ENCODE assay signal across 7 mouse cellular contexts in the genomic region with DNA sequence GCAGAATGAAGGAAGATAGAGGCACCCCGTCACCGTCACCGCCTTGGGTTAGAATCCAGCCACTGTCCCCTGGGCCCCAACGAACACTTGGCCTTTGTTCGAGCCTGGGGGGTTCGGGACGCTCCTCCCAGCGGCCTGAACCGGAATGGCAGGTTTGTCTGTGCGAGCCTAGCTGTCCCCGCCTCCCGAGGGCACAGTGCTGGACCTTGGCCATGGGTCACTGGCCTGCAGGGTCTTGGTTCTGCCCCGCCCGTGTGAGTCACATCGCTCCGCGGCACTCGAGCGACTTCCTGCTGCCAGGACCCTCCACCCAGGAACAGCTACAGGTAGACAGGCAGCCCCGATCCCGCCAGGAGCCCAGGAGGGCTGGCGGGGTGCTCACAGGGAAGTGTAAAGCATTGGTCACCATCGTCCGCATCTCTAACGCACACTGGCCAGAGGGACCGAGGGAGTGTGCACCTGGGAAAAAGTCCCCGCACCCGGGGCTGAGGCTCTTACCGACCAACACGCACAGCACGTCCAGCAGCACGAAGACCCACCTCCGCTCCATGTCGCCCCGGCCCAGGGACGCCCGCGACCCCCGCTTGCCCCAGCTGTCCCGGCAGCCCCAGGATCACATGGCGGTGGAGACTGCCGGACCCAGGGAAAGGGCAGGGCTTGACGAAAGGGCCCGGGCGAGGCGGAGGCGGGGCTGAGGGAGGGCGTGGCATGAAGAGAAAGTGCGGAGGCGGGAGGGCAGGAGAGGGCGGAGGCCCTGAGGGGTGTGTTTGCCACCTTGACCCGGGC. TPM values are rescaled to one million over a fixed set of nuclear protein-coding genes. Genes with fewer than 3 reads are reported as not detected.
DNase-seq lines count a peak whose midpoint lies in the region; ATAC-seq lines count a peak whose summit lies in the region.

Gene Plpp2, minus strand, starts transcription at position 671 of the 786 bp plus-strand sequence.

- no peaks in the 10 kb centered on the region for H3K9me3 ChIP-seq in intestine, embryonic 16.5 days (ENCODE audit: control insufficient read depth, low read length)
- no peaks in the 10 kb centered on the region for H3K9me3 ChIP-seq in limb, embryonic 12.5 days
- no peaks in the 10 kb centered on the region for H3K9me3 ChIP-seq in midbrain, embryonic 12.5 days

- WGBS in intestine, embryonic 16.5 days: under 1% methylated on average over 52 of the region's 52 CpGs
- 1% methylated on average over 52 of the region's 52 CpGs for WGBS in limb, embryonic 12.5 days
- WGBS in midbrain, embryonic 12.5 days: under 1% methylated on average over 52 of the region's 52 CpGs

- peak within 1 kb of the TSS; percentile 74 for H3K4me3 ChIP-seq in intestine, embryonic 16.5 days (ENCODE audit: low read length)
- H3K4me3 ChIP-seq in limb, embryonic 12.5 days (replicated peaks): peak within 1 kb of the TSS; percentile 66
- H3K4me3 ChIP-seq in midbrain, embryonic 12.5 days: peak within 1 kb of the TSS; percentile 55

- ATAC-seq in granulocyte monocyte progenitor cell, adult 5-6 weeks (replicated peaks; ENCODE audit: poor library complexity, severe bottlenecking): peak; percentile 85
- ATAC-seq in intestine, embryonic 16.5 days: peak; percentile 90
- peak; percentile 63 for ATAC-seq in limb, embryonic 12.5 days (ENCODE audit: insufficient number of reproducible peaks, insufficient read depth, low FRiP score, low TSS enrichment, low read depth)
- ATAC-seq in midbrain, embryonic 12.5 days (ENCODE audit: low FRiP score, low read depth): peak; percentile 79

- peak within 1 kb of the TSS; percentile 90 for H3K27ac ChIP-seq in intestine, embryonic 16.5 days (ENCODE audit: low read length)
- H3K27ac ChIP-seq in limb, embryonic 12.5 days: no peak within 1 kb of the TSS
- no peak within 1 kb of the TSS for H3K27ac ChIP-seq in midbrain, embryonic 12.5 days (replicated peaks)

- H3K4me1 ChIP-seq in intestine, embryonic 16.5 days (ENCODE audit: control insufficient read depth, insufficient read depth, low read length): peaks cover 22% of the 10 kb centered on the region
- H3K4me1 ChIP-seq in limb, embryonic 12.5 days (replicated peaks): peaks cover 5% of the 10 kb centered on the region; the same call in 1 of the 2 replicates
- H3K4me1 ChIP-seq in midbrain, embryonic 12.5 days: peaks cover 7% of the 10 kb centered on the region; the same call in 1 of the 2 replicates

- DNase-seq in adrenal gland, postnatal 10 days: peak; percentile 88
- peak; percentile 87 for DNase-seq in embryo, embryonic 11 days
- peak; percentile 52 for DNase-seq in spleen, adult 12 weeks (ENCODE audit: low spot score)

- H3K9ac ChIP-seq in intestine, embryonic 16.5 days (ENCODE audit: low read depth, low read length): peak within 1 kb of the TSS; percentile 86
- peak within 1 kb of the TSS; percentile 70 for H3K9ac ChIP-seq in limb, embryonic 12.5 days (replicated peaks)
- H3K9ac ChIP-seq in midbrain, embryonic 12.5 days (replicated peaks): peak within 1 kb of the TSS; percentile 60

- H3K27me3 ChIP-seq in intestine, embryonic 16.5 days (replicated peaks; ENCODE audit: control insufficient read depth, insufficient read depth, low read length): no peaks in the 10 kb centered on the region
- H3K27me3 ChIP-seq in limb, embryonic 12.5 days: peaks cover 9% of the 10 kb centered on the region; the same call in 1 of the 2 replicates
- peaks cover 27% of the 10 kb centered on the region; the same call in 1 of the 2 replicates for H3K27me3 ChIP-seq in midbrain, embryonic 12.5 days

- H3K36me3 ChIP-seq in intestine, embryonic 16.5 days (ENCODE audit: control insufficient read depth, insufficient read depth, low read length): peaks cover 7% of the 10 kb centered on the region
- H3K36me3 ChIP-seq in limb, embryonic 12.5 days: peaks cover 20% of the 10 kb centered on the region
- 0 out of 2 replicates have a peak, but pooled peaks cover 6% of the 10 kb centered on the region for H3K36me3 ChIP-seq in midbrain, embryonic 12.5 days

- peak within 1 kb of the TSS; percentile 91 for H3K4me2 ChIP-seq in intestine, embryonic 16.5 days (ENCODE audit: low read depth, low read length)
- peak within 1 kb of the TSS; percentile 88 for H3K4me2 ChIP-seq in limb, embryonic 12.5 days
- H3K4me2 ChIP-seq in midbrain, embryonic 12.5 days (replicated peaks): peak within 1 kb of the TSS; percentile 91

RNA-seq across cellular contexts. Expression of gene Plpp2, which starts in this region (rescaled TPM):
- total RNA-seq in adrenal gland, postnatal 10 days (2021): 10 to 100 TPM; 16.4 to 19.4 TPM
- total RNA-seq in granulocyte monocyte progenitor cell, adult 5-6 weeks (2014; fragmentation: Nextera tagmentation): 13.9 and 14.8 TPM in 2 replicates
- 5.3 and 7.9 TPM in 2 replicates for total RNA-seq in granulocyte monocyte progenitor cell, adult 5-6 weeks (2017)
- 140 and 145 TPM in 2 replicates for polyA plus RNA-seq in intestine, embryonic 16.5 days (2015; fragmentation: Nextera tagmentation; extraction: Ambion mirVana)
- 20.4 and 21.2 TPM in 2 replicates for polyA plus RNA-seq in limb, embryonic 12.5 days (2016; fragmentation: Nextera tagmentation; extraction: Ambion mirVana)
- polyA plus RNA-seq in midbrain, embryonic 12.5 days (2016; fragmentation: Nextera tagmentation; extraction: Ambion mirVana): 10.9 and 11.0 TPM in 2 replicates
